Mouse (Mus musculus) small intestine, adult 2 months (tissue): ENCODE results near the gene Agtr1a.

Source experiments
- CTCF ChIP-seq: fragments of 200-500 bp; IDR thresholded peaks from 2 replicates; pipeline ENCODE4 v1.5.1; 2012; ENCODE audit warnings: low read depth, mild to moderate bottlenecking, control low read depth, inconsistent platforms, low read length, moderate library complexity, mixed read lengths; ENCODE audit not compliant: insufficient replicate concordance, insufficient read length; ENCODE audit errors: extremely low read depth
- POLR2A ChIP-seq: fragments of 200-500 bp; IDR thresholded peaks from 2 replicates; pipeline ENCODE4 v1.6.1; 2012; ENCODE audit warnings: low read depth, mild to moderate bottlenecking, control low read depth, inconsistent platforms, low read length, moderate library complexity

DNA sequence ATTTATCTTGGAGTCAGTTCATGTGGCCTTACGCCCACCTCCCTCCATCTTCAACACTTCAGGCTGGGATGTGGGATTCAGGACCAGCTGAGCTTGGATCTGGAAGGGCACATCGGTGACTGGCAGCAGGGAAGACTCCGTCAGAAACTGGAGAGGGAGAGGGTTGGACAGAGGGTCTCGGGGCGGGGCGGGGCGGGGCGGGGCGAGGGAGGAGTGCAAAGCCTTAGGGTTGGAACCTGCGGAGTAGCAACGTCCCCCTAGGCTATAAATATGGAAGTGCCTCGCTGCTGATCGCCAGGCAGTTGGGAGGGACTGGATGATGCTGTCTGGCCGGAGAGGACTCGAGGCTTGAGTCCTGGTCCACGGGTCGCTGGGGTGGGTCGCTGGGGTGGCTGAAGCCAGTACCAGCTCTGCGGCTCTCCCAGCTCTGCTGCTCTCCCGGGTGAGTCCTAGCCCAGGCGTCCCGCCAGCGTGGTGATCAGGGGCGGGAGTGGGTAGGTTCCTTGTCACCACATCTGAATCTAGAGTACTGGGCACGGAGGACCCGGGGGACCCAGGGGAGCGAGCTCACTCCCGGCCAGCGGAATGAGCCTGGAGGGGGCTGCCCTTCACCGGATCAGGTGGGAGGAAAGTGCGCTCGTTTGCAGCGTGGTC, at the start of gene Agtr1a:
- TF ChIP-seq CTCF (no peak), POLR2A (no peak; the same call in 1 of the 2 replicates)
